Mouse (Mus musculus) MEL (cell line): ENCODE results near the gene Mapk1ip1. TPM values are rescaled to one million over a fixed set of nuclear protein-coding genes. Genes with fewer than 3 reads are reported as not detected.

ENCODE experiments used
- DNase-seq: peaks from one replicate; pipeline ENCODE4 v3.0.0; 2011; ENCODE audit warnings: low read depth, low spot score
- H3K27ac ChIP-seq: 2 replicates; pipeline ENCODE4 v1.5.1; 2012; ENCODE audit warnings: low read depth, mild to moderate bottlenecking, control low read depth, low read length, moderate library complexity; ENCODE audit not compliant: control insufficient read depth
- H3K27me3 ChIP-seq, 2 experiments: fragments of 150-350 bp in 1 of 2; sonication (generic) in 1 of 2; 2 replicates each; pipeline ENCODE4 v1.6.1; 2012; ENCODE audit warnings: low read length in 2 of 2, mild to moderate bottlenecking in 2 of 2, improper control_type of control experiment in 1 of 2, moderate library complexity in 1 of 2; ENCODE audit not compliant: insufficient read depth in 2 of 2, control insufficient read depth in 1 of 2
- H3K36me3 ChIP-seq, 2 experiments: 2 replicates each; pipeline ENCODE4 v1.6.1; 2012 to 2014; ENCODE audit warnings: low read length in 2 of 2, improper control_type of control experiment in 1 of 2, inconsistent platforms in 1 of 2, mild to moderate bottlenecking in 1 of 2; ENCODE audit not compliant: insufficient read depth in 2 of 2, control insufficient read depth in 1 of 2
- H3K4me1 ChIP-seq, 2 experiments: fragments of 150-350 bp in 1 of 2; sonication (generic) in 1 of 2; 2 replicates each; pipeline ENCODE4 v1.6.1; 2012; ENCODE audit warnings: low read length in 2 of 2, improper control_type of control experiment in 1 of 2, mild to moderate bottlenecking in 1 of 2; ENCODE audit not compliant: insufficient read depth in 2 of 2, control insufficient read depth in 1 of 2
- H3K4me3 ChIP-seq, 2 experiments: fragments of 150-350 bp in 1 of 2; sonication (generic) in 1 of 2; 2 replicates each; pipeline ENCODE4 v1.5.1; 2012; ENCODE audit warnings: low read depth in 2 of 2, low read length in 2 of 2, mild to moderate bottlenecking in 2 of 2, moderate library complexity in 2 of 2, control low read depth in 1 of 2, improper control_type of control experiment in 1 of 2; ENCODE audit not compliant: control insufficient read depth in 1 of 2, insufficient read depth in 1 of 2
- H3K79me2 ChIP-seq: 2 replicates; pipeline ENCODE4 v1.6.1; 2012; ENCODE audit warnings: mild to moderate bottlenecking, low read length, moderate library complexity; ENCODE audit not compliant: control insufficient read depth, poor library complexity, insufficient read depth
- H3K9ac ChIP-seq: 2 replicates; pipeline ENCODE4 v1.6.1; 2012; ENCODE audit warnings: low read depth, mild to moderate bottlenecking, control low read depth, low read length, moderate library complexity; ENCODE audit not compliant: control insufficient read depth, poor library complexity, severe bottlenecking
- H3K9me3 ChIP-seq: fragments of 150-350 bp; sonication (generic); replicated peaks from 2 replicates; pipeline ENCODE4 v1.6.1; 2012; ENCODE audit warnings: mild to moderate bottlenecking, low read length, improper control_type of control experiment, moderate library complexity; ENCODE audit not compliant: insufficient read depth
- CTCF ChIP-seq, 3 experiments: IDR thresholded peaks in 2 of 3; conservative IDR thresholded peaks in 1 of 3; 2 replicates each; pipeline ENCODE4 v1.5.1; 2011 to 2012; ENCODE audit warnings: low read length in 3 of 3, low read depth in 2 of 3, mild to moderate bottlenecking in 2 of 3, improper control_type of control experiment in 1 of 3, inconsistent platforms in 1 of 3, mixed read lengths in 1 of 3, moderate library complexity in 1 of 3; ENCODE audit not compliant: control insufficient read depth in 1 of 3, insufficient read depth in 1 of 3, poor library complexity in 1 of 3, severe bottlenecking in 1 of 3
- E2F4 ChIP-seq: IDR thresholded peaks from 2 replicates; pipeline ENCODE4 v1.6.1; 2011; ENCODE audit warnings: low read depth, low read length, improper control_type of control experiment, borderline replicate concordance
- ELF1 ChIP-seq: IDR thresholded peaks from 2 replicates; pipeline ENCODE4 v1.6.1; 2014; ENCODE audit warnings: low read depth, mild to moderate bottlenecking, inconsistent platforms, low read length, improper control_type of control experiment, moderate library complexity
- ETS1 ChIP-seq: IDR thresholded peaks from 2 replicates; pipeline ENCODE4 v1.6.1; 2012; ENCODE audit warnings: low read depth, mild to moderate bottlenecking, inconsistent platforms, low read length, improper control_type of control experiment, moderate library complexity
- HCFC1 ChIP-seq: IDR thresholded peaks from 2 replicates; pipeline ENCODE4 v1.6.1; 2012; ENCODE audit warnings: low read depth, mild to moderate bottlenecking, inconsistent platforms, low read length, improper control_type of control experiment, moderate library complexity
- JUND ChIP-seq: IDR thresholded peaks from 2 replicates; pipeline ENCODE4 v1.6.1; 2011; ENCODE audit warnings: low read depth, mild to moderate bottlenecking, improper control_type of control experiment, low read length
- KAT2A ChIP-seq: conservative IDR thresholded peaks from 2 replicates; pipeline ENCODE4 v1.6.1; 2012; ENCODE audit warnings: low read depth, low read length, improper control_type of control experiment, inconsistent platforms
- MAX ChIP-seq: IDR thresholded peaks from 2 replicates; pipeline ENCODE4 v1.6.1; 2011; ENCODE audit warnings: low read length, improper control_type of control experiment
- MAZ ChIP-seq: IDR thresholded peaks from 2 replicates; pipeline ENCODE4 v1.6.1; 2012; ENCODE audit warnings: low read depth, mild to moderate bottlenecking, inconsistent platforms, low read length, improper control_type of control experiment
- MEF2A ChIP-seq: IDR thresholded peaks from 2 replicates; pipeline ENCODE4 v1.6.1; 2014; ENCODE audit warnings: low read depth, mild to moderate bottlenecking, inconsistent platforms, low read length, improper control_type of control experiment; ENCODE audit not compliant: poor library complexity, insufficient replicate concordance, severe bottlenecking; ENCODE audit errors: extremely low read depth
- MYB ChIP-seq: IDR thresholded peaks from 2 replicates; pipeline ENCODE4 v1.6.1; 2011; ENCODE audit warnings: mild to moderate bottlenecking, low read depth, low read length, improper control_type of control experiment
- MYC ChIP-seq: IDR thresholded peaks from 2 replicates; pipeline ENCODE4 v1.6.1; 2011; ENCODE audit warnings: low read depth, mild to moderate bottlenecking, low read length, improper control_type of control experiment, moderate library complexity
- NELFE ChIP-seq: IDR thresholded peaks from 2 replicates; pipeline ENCODE4 v1.6.1; 2011; ENCODE audit warnings: low read depth, low read length, improper control_type of control experiment
- NRF1 ChIP-seq: IDR thresholded peaks from 2 replicates; pipeline ENCODE4 v1.6.1; 2014; ENCODE audit warnings: low read depth, mild to moderate bottlenecking, inconsistent platforms, low read length, improper control_type of control experiment, moderate library complexity; ENCODE audit not compliant: poor library complexity, insufficient read depth, severe bottlenecking
- POLR2A ChIP-seq, 2 experiments: IDR thresholded peaks; 2 replicates each; pipeline ENCODE4 v1.6.1; 2011 to 2012; ENCODE audit warnings: low read length in 2 of 2, mild to moderate bottlenecking in 2 of 2, control low read depth in 1 of 2, improper control_type of control experiment in 1 of 2, low read depth in 1 of 2, moderate library complexity in 1 of 2; ENCODE audit not compliant: control insufficient read depth in 1 of 2, insufficient read depth in 1 of 2, poor library complexity in 1 of 2
- POLR2AphosphoS2 ChIP-seq: IDR thresholded peaks from 2 replicates; pipeline ENCODE4 v1.6.1; 2011; ENCODE audit warnings: low read length, improper control_type of control experiment
- POLR2AphosphoS5 ChIP-seq: IDR thresholded peaks from 2 replicates; pipeline ENCODE4 v1.6.1; 2012; ENCODE audit warnings: low read depth, borderline replicate concordance, mild to moderate bottlenecking, inconsistent platforms, low read length, moderate library complexity, mixed read lengths
- RAD21 ChIP-seq: IDR thresholded peaks from 2 replicates; pipeline ENCODE4 v1.6.1; 2011; ENCODE audit warnings: mild to moderate bottlenecking, low read depth, low read length, improper control_type of control experiment
- SIN3A ChIP-seq: IDR thresholded peaks from 2 replicates; pipeline ENCODE4 v1.6.1; 2012; ENCODE audit warnings: low read length, improper control_type of control experiment, inconsistent platforms
- SMC3 ChIP-seq: IDR thresholded peaks from 2 replicates; pipeline ENCODE4 v1.6.1; 2011; ENCODE audit warnings: low read depth, low read length, improper control_type of control experiment
- TBP ChIP-seq: IDR thresholded peaks from 2 replicates; pipeline ENCODE4 v1.8.0; 2011; ENCODE audit warnings: low read depth, low read length, improper control_type of control experiment
- TCF12 ChIP-seq: IDR thresholded peaks from 2 replicates; pipeline ENCODE4 v1.6.1; 2014; ENCODE audit warnings: low read depth, mild to moderate bottlenecking, inconsistent platforms, low read length, improper control_type of control experiment, moderate library complexity
- UBTF ChIP-seq: IDR thresholded peaks from 2 replicates; pipeline ENCODE4 v1.6.1; 2012; ENCODE audit warnings: low read depth, mild to moderate bottlenecking, inconsistent platforms, low read length, improper control_type of control experiment, moderate library complexity, borderline replicate concordance; ENCODE audit not compliant: insufficient read depth
- ZC3H11A ChIP-seq: IDR thresholded peaks from 2 replicates; pipeline ENCODE4 v1.6.1; 2012; ENCODE audit warnings: low read depth, mild to moderate bottlenecking, inconsistent platforms, low read length, improper control_type of control experiment
- ZMIZ1 ChIP-seq: IDR thresholded peaks from 2 replicates; pipeline ENCODE4 v1.6.1; 2012; ENCODE audit warnings: low read depth, mild to moderate bottlenecking, inconsistent platforms, low read length, improper control_type of control experiment, moderate library complexity
- ZNF384 ChIP-seq: IDR thresholded peaks from 2 replicates; pipeline ENCODE4 v1.6.1; 2012; ENCODE audit warnings: low read depth, mild to moderate bottlenecking, inconsistent platforms, low read length, improper control_type of control experiment
- polyA plus RNA-seq, 2 experiments: library from polyadenylated mRNA; stranded (reverse) in 1 of 2; unstranded in 1 of 2; fragments of >175 nt in 1 of 2; fragments of >200 nt in 1 of 2; gene quantifications; 2 replicates each; pipeline versions ENCODE4 v1.2.1 to v1.2.4; 2012; ENCODE audit warnings: low replicate concordance in 2 of 2, low read depth in 1 of 2; ENCODE audit not compliant: insufficient read length in 2 of 2, insufficient read depth in 1 of 2, missing spikeins in 1 of 2
- total RNA-seq: library from RNA; depleted of rRNA; stranded (reverse); fragments of 300-350 nt; gene quantifications from 2 replicates; pipeline ENCODE4 v1.2.3, GENCODE M21; 2012; rRNA removed

Mapk1ip1 gene
- total RNA-seq (2.1 and 2.8 TPM in 2 replicates), polyA plus RNA-seq (10 to 100 TPM in 1 of 2 experiments, not detected in 1; 12.4 TPM)

- Histone ChIP-seq H3K27ac (peak within 1 kb of the TSS; percentile 91), H3K27me3 (no peaks in the 10 kb centered on the region), H3K9me3 (no peaks in the 10 kb centered on the region), H3K4me3 (peak within 1 kb of the TSS; percentile 87 to 99), H3K9ac (peak within 1 kb of the TSS; percentile 96), H3K36me3 (peaks cover 9 to 21% of the 10 kb centered on the region in 2 experiments), H3K4me1 (peaks cover 0 to 26% of the 10 kb centered on the region in 2 experiments; a peak in 3 of 4 replicates), H3K79me2 (peaks cover 37% of the 10 kb centered on the region)
- TF ChIP-seq TBP (no peak), POLR2AphosphoS2 (peak; percentile 66; the same call in 1 of the 2 replicates), UBTF (no peak), JUND (no peak; the same call in 1 of the 2 replicates), E2F4 (no peak), ZC3H11A (peak; percentile 6; the same call in 1 of the 2 replicates), SMC3 (peak; percentile 39), MEF2A (no peak), MAZ (peak; percentile 89; the same call in 1 of the 2 replicates), RAD21 (peak; percentile 25), HCFC1 (peak; percentile 92), TCF12 (peak; percentile 47; the same call in 1 of the 2 replicates), MAX (peak; percentile 65; the same call in 1 of the 2 replicates), SIN3A (peak; percentile 65), POLR2AphosphoS5 (no peak), ZNF384 (peak; percentile 16; the same call in 1 of the 2 replicates), MYB (no peak), ELF1 (0 out of 2 replicates have a peak, but pooled peaks have one; percentile 35), KAT2A (peak; percentile 64; the same call in 1 of the 2 replicates), CTCF (IDR thresholded peaks at IDR 0.05 in 2 of 3, conservative IDR thresholded peaks at IDR 0.05 in 1 of 3; ENCODE audit: control insufficient read depth in 1 of 3, insufficient read depth in 1 of 3, low read depth in 2 of 3, low read length in 3 of 3, poor library complexity in 1 of 3, severe bottlenecking in 1 of 3) (peak; percentile 59 to 84 (median 77)), ETS1 (peak; percentile 53), NELFE (peak; percentile 72), MYC (no peak), ZMIZ1 (peak; percentile 69; the same call in 1 of the 2 replicates), NRF1 (peak; percentile 87), POLR2A (IDR thresholded peaks at IDR 0.05; ENCODE audit: control insufficient read depth in 1 of 2, insufficient read depth in 1 of 2, low read depth in 1 of 2, low read length in 2 of 2, poor library complexity in 1 of 2) (peak; percentile 34 to 74; a peak in 3 of 4 replicates)
- peak; percentile 96 for DNase-seq
Measured at GRCm38 (mm10) chr7:138845544-138846391, at the start of gene Mapk1ip1, which contains the start of gene Ppp2r2d. Gene Mapk1ip1, minus strand, starts transcription at chr7:138846273. Gene Ppp2r2d, plus strand, starts transcription at chr7:138846079.
